Mouse (Mus musculus) midbrain, embryonic 12.5 days (tissue): ENCODE measurements at regions not wholly inside any gene's neighbourhood (a gene's known extent, or its start where the extent isn't known, plus 50 kb on each side); places are given as distances from the start of the nearest gene placed in this dataset.

Experiments
- ATAC-seq: fragments of 200-750 bp; cut with Nextera tagmentation; 2 replicates; pipeline ENCODE4 v1.8.0; 2017; ENCODE audit warnings: low read depth, moderate TSS enrichment, moderate library complexity; ENCODE audit not compliant: low FRiP score
- H3K27ac ChIP-seq: fragments of 300-500 bp; sonication (generic); replicated peaks from 2 replicates; pipeline ENCODE4 v1.5.1; 2016; ENCODE audit warnings: mild to moderate bottlenecking
- H3K27me3 ChIP-seq: fragments of 300-500 bp; sonication (generic); 2 replicates; pipeline ENCODE4 v1.6.1; 2016; ENCODE audit warnings: mild to moderate bottlenecking
- H3K36me3 ChIP-seq: fragments of 300-500 bp; sonication (generic); 2 replicates; pipeline ENCODE4 v1.6.1; 2016
- H3K4me1 ChIP-seq: fragments of 300-500 bp; sonication (generic); 2 replicates; pipeline ENCODE4 v1.6.1; 2016
- H3K4me2 ChIP-seq: fragments of 300-500 bp; sonication (generic); replicated peaks from 2 replicates; pipeline ENCODE4 v1.6.1; 2016; ENCODE audit warnings: mild to moderate bottlenecking, moderate library complexity
- H3K4me3 ChIP-seq: fragments of 300-500 bp; sonication (generic); 2 replicates; pipeline ENCODE4 v1.5.1; 2016; ENCODE audit warnings: mild to moderate bottlenecking
- H3K9ac ChIP-seq: fragments of 300-500 bp; sonication (generic); replicated peaks from 2 replicates; pipeline ENCODE4 v1.6.1; 2016; ENCODE audit warnings: mild to moderate bottlenecking, moderate library complexity
- H3K9me3 ChIP-seq: fragments of 300-500 bp; sonication (generic); 2 replicates; pipeline ENCODE4 v1.6.1; 2016; ENCODE audit warnings: mild to moderate bottlenecking
- WGBS: fragments of 180-500 bp; shearing (Covaris S2); methylation state at CpG from one replicate; pipeline ENCODE4 v1.1.7; 2016; 5-methylcytosine and 5-hydroxymethylcytosine counted together

DNA sequence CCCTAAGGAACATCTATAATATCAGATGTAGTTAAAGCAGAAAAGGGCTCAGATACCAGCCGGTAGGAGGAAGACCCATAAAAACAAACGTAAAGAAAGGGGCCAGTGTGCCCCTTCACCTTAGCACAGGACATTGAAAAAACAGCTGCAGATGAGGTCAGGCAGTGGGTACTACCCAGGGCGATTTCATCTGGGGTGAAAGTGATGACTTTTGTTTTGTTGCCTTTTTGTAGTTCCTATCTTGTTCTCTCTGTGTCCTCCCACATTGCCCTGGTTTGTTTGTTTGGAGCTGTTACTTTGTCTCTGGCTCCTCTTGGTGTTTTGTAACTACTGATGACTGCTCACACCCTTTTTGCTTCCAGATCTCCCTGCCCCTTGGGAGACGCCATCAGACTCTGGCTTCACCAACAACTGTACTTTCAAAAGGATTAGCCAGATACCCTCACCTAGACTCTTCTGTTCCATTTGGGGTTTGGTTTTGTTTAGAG lies 383.4 kb downstream of the Atp6ap1l start:
- Histone ChIP-seq H3K4me1 (no peaks in the 10 kb centered on the region), H3K27ac (no peak overlapping the region), H3K27me3 (no peaks in the 10 kb centered on the region), H3K36me3 (no peaks in the 10 kb centered on the region), H3K9ac (no peak overlapping the region), H3K4me3 (no peak overlapping the region), H3K9me3 (no peaks in the 10 kb centered on the region), H3K4me2 (no peak overlapping the region)
- ATAC-seq = no peak
- 69% methylated on average over 4 of the region's 4 CpGs for WGBS

DNA sequence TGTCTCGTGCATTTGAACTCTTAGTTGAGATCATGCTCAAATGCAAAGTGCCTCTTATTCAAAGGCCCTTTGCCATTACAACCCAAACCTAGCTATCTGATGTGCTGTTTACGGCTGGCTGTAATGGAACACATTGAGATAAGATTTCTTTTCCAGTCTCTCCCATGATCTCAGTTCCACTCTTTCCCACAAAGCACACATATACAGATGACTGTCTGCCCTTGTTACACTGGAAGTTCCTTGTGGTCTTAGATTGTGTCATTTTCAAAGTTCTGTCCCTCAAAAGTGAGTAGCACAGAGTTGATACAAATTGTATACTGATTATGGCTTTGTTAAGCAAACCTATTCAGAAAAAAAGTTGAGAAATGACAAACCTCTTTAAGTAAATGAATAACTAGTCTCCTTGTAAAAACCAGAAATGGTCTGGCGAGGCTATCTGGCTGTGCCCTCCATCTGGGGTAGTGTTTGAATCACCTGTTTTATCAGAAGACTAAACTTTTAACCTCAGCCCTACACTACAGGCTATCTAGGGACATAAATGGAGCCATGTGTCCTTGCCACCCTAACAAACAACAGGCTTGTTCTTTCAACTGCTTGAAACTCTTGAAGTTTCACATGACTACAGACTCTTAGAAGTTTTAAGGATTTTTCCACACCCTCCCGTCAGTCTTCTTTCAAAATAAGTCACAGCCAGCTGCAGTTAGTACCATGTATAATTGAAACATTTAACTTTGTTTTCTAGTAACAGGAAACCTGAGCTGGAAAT lies 384.0 kb downstream of the Atp6ap1l start:
- no peak overlapping the region for H3K27ac ChIP-seq
- no peaks in the 10 kb centered on the region for H3K4me1 ChIP-seq
- no peak overlapping the region for H3K4me3 ChIP-seq
- WGBS = 79% methylated on average over 4 of the region's 4 CpGs
- H3K27me3 ChIP-seq = no peaks in the 10 kb centered on the region
- no peaks in the 10 kb centered on the region for H3K9me3 ChIP-seq
- H3K4me2 ChIP-seq = no peak overlapping the region
- H3K36me3 ChIP-seq = no peaks in the 10 kb centered on the region
- ATAC-seq = no peak
- no peak overlapping the region for H3K9ac ChIP-seq

DNA sequence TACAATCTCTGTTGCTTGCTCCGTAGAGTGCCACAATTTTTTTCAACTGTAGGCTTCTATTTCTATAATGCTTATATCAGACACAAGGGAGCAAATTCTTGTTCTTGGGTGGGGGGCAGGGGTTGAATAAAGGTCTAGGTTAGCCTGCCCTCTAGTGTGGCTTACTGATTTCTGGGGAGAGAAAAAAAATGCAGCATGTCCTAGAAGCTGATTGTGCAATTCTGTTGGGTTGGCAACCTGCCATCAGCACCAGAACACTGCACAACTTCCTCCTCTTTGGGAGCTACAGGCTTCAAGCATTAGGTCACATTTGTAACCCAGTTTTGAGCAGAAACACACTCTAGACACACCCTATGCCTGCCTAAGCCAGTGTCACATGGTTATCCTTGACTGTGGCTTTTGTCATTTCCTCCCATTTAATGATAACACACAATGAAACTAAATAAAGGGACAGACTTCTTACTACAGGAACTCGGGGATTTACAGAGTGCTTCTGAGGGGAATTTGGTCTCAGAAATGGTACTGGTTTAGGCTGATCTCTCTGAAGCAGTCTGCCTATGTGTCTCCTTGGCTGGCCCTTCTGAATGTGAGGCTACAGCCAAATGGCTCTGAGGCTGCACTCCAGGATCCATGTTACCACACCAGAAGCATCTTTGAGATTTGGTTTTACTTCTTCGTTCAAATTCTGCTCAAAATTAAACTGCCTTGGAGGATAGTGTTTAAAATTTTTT lies 389.2 kb downstream of the Atp6ap1l start:
- no peaks in the 10 kb centered on the region for H3K4me1 ChIP-seq
- H3K9ac ChIP-seq = no peak overlapping the region
- H3K27me3 ChIP-seq = no peaks in the 10 kb centered on the region
- H3K9me3 ChIP-seq = no peaks in the 10 kb centered on the region
- WGBS = 76% methylated on average over 3 of the region's 3 CpGs
- H3K4me2 ChIP-seq = no peak overlapping the region
- H3K27ac ChIP-seq = no peak overlapping the region
- ATAC-seq = no peak
- H3K36me3 ChIP-seq = no peaks in the 10 kb centered on the region
- H3K4me3 ChIP-seq = no peak overlapping the region

DNA sequence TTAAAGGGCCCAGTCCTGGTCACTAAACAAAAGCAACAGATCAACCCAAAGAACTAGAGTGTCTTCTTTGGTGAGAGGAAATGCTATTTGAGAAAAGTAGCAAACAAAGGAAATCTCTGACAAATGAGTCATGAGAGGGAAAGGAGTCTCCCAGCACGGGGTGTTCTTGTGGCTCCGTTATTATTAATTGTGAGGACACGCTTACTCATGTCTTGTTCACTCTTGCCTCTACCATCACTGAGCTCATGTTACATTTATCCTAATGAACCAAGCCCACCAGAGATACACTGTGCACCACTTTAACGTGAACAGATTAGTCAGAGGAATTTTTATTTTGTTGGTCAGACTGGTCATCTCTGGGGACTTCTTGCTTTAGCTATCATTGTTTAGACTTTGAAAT lies 391.3 kb downstream of the Atp6ap1l start:
- no peaks in the 10 kb centered on the region for H3K27me3 ChIP-seq
- no peak overlapping the region for H3K27ac ChIP-seq
- no peaks in the 10 kb centered on the region for H3K9me3 ChIP-seq
- no peak overlapping the region for H3K4me3 ChIP-seq
- no peak overlapping the region for H3K9ac ChIP-seq
- no peak for ATAC-seq
- no peaks in the 10 kb centered on the region for H3K36me3 ChIP-seq
- H3K4me2 ChIP-seq = no peak overlapping the region
- H3K4me1 ChIP-seq = no peaks in the 10 kb centered on the region
- WGBS = 82% methylated on average over 4 of the region's 4 CpGs

DNA sequence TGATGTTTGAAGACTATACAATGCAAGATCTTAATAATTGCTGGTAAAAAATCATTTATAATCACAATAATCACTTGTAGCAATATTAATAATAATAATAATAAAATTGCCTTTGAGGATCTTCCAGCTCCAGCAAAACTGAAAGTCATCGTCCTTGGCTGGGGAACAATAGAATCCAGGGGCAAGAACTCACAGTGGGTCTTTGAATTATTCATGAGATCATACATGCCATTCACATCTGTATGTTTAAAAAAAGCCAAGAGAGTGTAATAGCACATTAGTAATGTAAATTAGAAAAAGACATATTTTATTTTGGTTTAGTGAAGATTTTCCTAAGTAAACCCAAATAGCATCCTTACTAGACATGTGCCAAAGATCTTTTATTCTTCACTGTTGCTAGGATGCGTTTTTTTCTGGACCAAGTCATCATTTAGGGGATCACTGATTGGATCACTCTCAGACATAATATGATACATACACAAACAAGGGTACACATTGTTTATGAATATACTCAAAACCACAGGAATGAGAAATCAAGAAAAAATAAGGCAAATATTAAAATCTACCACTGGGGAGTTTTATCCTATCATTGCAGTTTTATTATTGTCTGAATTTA lies 392.3 kb downstream of the Atp6ap1l start:
- H3K36me3 ChIP-seq = no peaks in the 10 kb centered on the region
- no peak overlapping the region for H3K4me3 ChIP-seq
- no peaks in the 10 kb centered on the region for H3K27me3 ChIP-seq
- no peaks in the 10 kb centered on the region for H3K4me1 ChIP-seq
- no peak overlapping the region for H3K27ac ChIP-seq
- 46% methylated on average over 2 of the region's 2 CpGs for WGBS
- H3K9ac ChIP-seq = no peak overlapping the region
- H3K4me2 ChIP-seq = no peak overlapping the region
- ATAC-seq = peak; percentile 58
- H3K9me3 ChIP-seq = no peaks in the 10 kb centered on the region

DNA sequence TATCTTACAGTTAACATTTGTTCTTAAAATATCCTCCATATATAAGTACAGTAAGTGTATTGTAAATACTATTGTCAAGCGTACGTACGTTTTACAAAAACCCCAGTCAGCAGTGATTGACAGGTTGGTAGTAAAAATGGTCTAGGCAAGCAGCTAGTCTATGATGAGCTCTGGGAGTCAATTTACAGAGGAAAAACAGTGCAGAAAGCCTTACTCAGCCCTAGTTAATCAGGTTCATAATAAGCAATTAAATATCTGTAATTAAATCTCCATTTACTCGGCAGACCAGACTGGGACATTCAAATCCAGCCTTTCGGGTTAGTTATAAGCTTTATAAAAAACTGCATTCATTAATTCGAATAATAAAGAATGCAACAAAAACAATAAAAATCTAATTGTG lies 394.7 kb downstream of the Atp6ap1l start:
- 79% methylated on average over 6 of the region's 6 CpGs for WGBS
- H3K4me3 ChIP-seq = no peak overlapping the region
- no peak overlapping the region for H3K4me2 ChIP-seq
- H3K4me1 ChIP-seq = no peaks in the 10 kb centered on the region
- ATAC-seq = no peak
- no peak overlapping the region for H3K27ac ChIP-seq
- H3K36me3 ChIP-seq = no peaks in the 10 kb centered on the region
- H3K9ac ChIP-seq = no peak overlapping the region
- H3K9me3 ChIP-seq = no peaks in the 10 kb centered on the region
- no peaks in the 10 kb centered on the region for H3K27me3 ChIP-seq

DNA sequence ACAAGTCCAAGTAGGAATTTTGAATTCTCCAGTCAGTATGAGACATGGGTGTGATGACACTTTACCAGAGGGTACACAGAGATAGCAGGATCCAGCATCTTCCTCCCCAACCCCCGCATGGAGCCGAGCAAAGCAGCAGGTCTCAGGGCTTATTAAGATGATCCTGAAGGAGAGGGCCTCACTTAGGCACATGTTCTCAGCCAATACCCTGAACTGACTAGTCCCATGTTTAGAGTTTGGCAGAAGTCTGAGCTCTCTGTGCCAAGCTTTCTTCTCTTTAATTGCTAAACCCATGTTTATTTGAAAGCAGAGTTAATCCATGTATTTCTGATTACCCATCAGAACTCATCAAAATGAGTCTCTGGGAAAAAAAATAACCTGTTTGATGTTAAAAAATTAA lies 402.0 kb downstream of the Atp6ap1l start:
- no peaks in the 10 kb centered on the region for H3K27me3 ChIP-seq
- H3K4me3 ChIP-seq = no peak overlapping the region
- no peak for ATAC-seq
- no peaks in the 10 kb centered on the region for H3K4me1 ChIP-seq
- 72% methylated on average over 2 of the region's 2 CpGs for WGBS
- no peaks in the 10 kb centered on the region for H3K9me3 ChIP-seq
- H3K27ac ChIP-seq = no peak overlapping the region
- no peak overlapping the region for H3K9ac ChIP-seq
- no peaks in the 10 kb centered on the region for H3K36me3 ChIP-seq
- no peak overlapping the region for H3K4me2 ChIP-seq

DNA sequence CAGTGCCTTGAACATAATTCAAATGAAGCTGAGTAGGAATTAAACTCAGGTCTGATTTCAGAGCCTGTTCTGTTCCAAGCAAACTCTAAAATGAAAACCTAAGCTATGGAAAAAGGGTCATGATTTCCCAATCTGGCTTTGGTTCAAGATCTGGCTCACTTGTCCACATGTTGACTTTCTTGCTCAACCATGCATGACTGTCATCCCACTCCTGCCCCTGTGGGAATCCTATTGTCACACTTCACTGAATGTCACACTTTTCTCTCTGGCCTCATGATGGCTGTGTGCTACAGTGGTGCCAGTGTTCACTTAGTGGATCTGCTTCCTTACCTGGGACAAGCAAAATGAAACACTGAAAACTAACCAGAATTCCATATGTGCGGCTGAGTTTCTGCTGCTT lies 403.0 kb downstream of the Atp6ap1l start:
- no peaks in the 10 kb centered on the region for H3K4me1 ChIP-seq
- H3K36me3 ChIP-seq = no peaks in the 10 kb centered on the region
- no peak for ATAC-seq
- H3K9me3 ChIP-seq = no peaks in the 10 kb centered on the region
- WGBS = 83% methylated on average over 1 of the region's 1 CpGs
- H3K9ac ChIP-seq = no peak overlapping the region
- H3K4me2 ChIP-seq = no peak overlapping the region
- no peak overlapping the region for H3K4me3 ChIP-seq
- no peaks in the 10 kb centered on the region for H3K27me3 ChIP-seq
- H3K27ac ChIP-seq = no peak overlapping the region

DNA sequence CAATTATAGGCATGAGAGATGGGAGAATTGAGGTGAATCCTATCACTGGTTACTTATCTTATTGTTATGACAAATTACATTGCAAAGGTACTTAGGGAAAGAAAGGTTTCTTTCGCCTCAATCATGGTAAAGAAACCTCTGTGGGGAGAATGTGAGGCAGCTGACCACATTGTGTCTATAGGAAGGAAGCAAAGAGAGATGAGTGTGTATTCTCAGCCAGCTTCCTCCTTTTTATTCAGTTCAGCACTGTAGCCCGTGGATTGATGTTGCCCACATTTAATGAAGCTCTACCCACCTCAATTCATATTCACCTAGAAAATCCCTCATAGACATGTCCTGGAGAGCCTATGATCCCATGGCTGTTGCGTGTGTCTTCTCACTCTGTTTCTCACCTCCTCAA lies 406.2 kb downstream of the Atp6ap1l start:
- no peaks in the 10 kb centered on the region for H3K36me3 ChIP-seq
- no peaks in the 10 kb centered on the region for H3K27me3 ChIP-seq
- H3K9me3 ChIP-seq = no peaks in the 10 kb centered on the region
- WGBS = 91% methylated on average over 3 of the region's 3 CpGs
- H3K9ac ChIP-seq = no peak overlapping the region
- H3K4me1 ChIP-seq = no peaks in the 10 kb centered on the region
- no peak overlapping the region for H3K4me3 ChIP-seq
- H3K27ac ChIP-seq = no peak overlapping the region
- H3K4me2 ChIP-seq = no peak overlapping the region
- ATAC-seq = no peak

DNA sequence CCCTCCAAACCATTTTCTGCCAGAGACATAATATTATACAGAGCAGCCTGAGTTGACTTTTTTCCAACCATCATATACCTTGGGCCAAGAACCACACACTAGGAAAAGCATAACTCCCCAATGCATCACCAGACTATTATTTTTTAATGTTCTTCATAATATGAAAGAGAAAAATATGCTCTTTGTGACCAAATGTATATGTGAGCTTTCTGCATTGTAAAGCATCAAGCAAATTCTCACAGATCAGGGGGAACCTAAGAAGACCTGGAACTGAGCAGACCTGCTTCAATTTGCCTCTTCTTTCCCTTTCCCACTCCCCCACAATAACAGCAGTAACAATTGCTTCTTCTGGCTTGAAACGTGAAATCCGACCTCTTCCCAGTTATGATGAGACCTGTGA lies 407.6 kb downstream of the Atp6ap1l start:
- no peaks in the 10 kb centered on the region for H3K4me1 ChIP-seq
- no peak overlapping the region for H3K4me2 ChIP-seq
- WGBS = 73% methylated on average over 2 of the region's 2 CpGs
- H3K27ac ChIP-seq = no peak overlapping the region
- no peak overlapping the region for H3K4me3 ChIP-seq
- H3K36me3 ChIP-seq = no peaks in the 10 kb centered on the region
- H3K9ac ChIP-seq = no peak overlapping the region
- H3K9me3 ChIP-seq = no peaks in the 10 kb centered on the region
- H3K27me3 ChIP-seq = no peaks in the 10 kb centered on the region
- no peak for ATAC-seq

DNA sequence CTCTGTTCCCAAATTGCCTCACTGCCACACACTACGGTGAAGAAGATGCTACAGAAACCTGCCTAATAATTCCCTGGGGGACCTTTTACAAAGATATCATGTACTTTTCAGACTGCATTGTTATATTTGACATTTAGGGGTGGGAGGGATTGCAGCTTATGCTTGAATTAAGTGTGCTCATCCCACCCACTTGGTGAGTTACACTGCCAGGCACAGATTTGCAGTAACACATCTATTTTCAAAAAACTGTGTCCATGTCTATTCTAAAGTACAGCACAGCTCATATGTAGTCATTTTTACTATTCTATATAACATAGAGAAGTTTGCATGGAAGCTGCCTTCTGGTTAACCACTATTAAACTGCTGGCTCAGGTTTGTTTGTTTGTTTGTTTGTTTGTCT lies 404.3 kb upstream of the Xrcc4 start:
- Histone ChIP-seq H3K36me3 (no peaks in the 10 kb centered on the region), H3K9me3 (no peaks in the 10 kb centered on the region), H3K27ac (no peak overlapping the region), H3K4me2 (no peak overlapping the region), H3K4me1 (peaks cover 2% of the 10 kb centered on the region; the same call in 1 of the 2 replicates), H3K4me3 (no peak overlapping the region), H3K27me3 (no peaks in the 10 kb centered on the region), H3K9ac (no peak overlapping the region)
- no peak for ATAC-seq
- WGBS = 71% methylated on average over 1 of the region's 1 CpGs
